Mouse (Mus musculus): ENCODE data around the gene Cxcr5. TPM values are rescaled to one million over a fixed set of nuclear protein-coding genes. Genes with fewer than 3 reads are reported as not detected.
"Not testable (repeated sequence)": the region's sequence is repeated elsewhere in the genome, so short reads cannot be mapped to it uniquely, and the experiment has no call there.

Gene Cxcr5
- polyA plus RNA-seq, 1 experiment: not detected

DNA sequence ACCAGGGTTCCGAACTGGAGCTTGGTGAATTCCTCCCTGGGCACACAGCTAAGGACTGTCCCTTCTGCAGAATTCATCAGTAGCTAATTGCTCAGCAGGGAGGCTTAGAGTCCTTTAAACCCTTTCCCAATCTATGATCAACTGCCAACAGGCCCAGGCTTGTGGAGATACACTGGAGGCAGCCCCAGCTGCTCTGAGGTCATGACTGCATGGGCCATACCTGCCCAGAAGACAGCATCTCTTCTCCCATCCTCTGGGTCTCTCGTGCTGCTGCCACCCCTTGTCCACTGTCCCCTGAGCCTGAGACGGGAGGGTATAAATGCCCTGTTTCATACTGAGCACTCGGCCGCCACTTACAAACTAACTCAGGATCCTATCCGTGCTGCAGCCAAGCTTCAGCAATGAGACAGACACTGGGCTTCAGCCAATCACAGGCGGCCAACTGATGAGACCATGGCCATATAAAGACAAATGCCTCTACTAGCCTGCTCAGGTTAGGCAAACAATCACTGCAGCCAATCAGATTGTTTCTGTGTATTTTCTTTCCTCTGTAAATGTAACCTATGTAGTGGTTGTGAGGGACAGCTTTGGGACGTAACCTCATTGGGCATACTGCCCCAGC is 25.1 kb upstream of the Cxcr5 start:
- Histone ChIP-seq H3K4me3 (ENCODE audit: low read depth, low read length) (peak overlapping the region; percentile 59), H3K9ac (ENCODE audit: low read depth, poor library complexity, severe bottlenecking) (peak overlapping the region; percentile 47), H3K4me1 (ENCODE audit: control insufficient read depth, insufficient read depth, low read length) (peaks cover 3% of the 10 kb centered on the region), H3K36me3 (ENCODE audit: control insufficient read depth, insufficient read depth, low read length, poor library complexity, severe bottlenecking) (no peaks in the 10 kb centered on the region), H3K9me3 (replicated peaks; ENCODE audit: control insufficient read depth, insufficient read depth, low read length, poor library complexity, severe bottlenecking) (peaks cover 4% of the 10 kb centered on the region; the same call in 1 of the 2 replicates), H3K27me3 (ENCODE audit: control insufficient read depth, insufficient read depth, low read length, poor library complexity, severe bottlenecking) (no peaks in the 10 kb centered on the region), H3K27ac (ENCODE audit: insufficient read depth, low read length) (peak overlapping the region; percentile 20)
- TF ChIP-seq CTCF (IDR thresholded peaks at IDR 0.05; ENCODE audit: low read depth, low read length) (no peak), POLR2A (IDR thresholded peaks at IDR 0.05; ENCODE audit: insufficient read depth, low read length) (no peak), EP300 (IDR thresholded peaks at IDR 0.05; ENCODE audit: insufficient read depth, low read depth, low read length) (no peak)

DNA sequence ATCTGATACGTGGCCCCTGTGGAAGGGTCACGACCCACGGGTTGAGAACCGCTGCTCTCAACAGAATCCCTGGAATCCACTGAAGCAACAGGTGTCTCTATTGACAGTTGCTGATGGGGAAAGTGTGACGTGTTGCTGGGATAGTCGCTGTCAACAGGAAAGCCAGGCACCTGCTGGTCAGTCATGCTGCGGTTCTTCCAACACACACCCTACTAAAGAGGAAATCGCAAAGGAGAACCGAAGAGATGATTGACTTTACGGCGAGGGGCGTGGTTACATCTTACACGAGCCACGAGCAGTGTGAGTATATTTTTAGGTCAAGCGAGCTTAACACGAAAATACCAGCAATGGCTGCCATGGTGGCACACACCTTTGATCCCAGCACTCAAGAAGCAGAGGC is 20.7 kb upstream of the Cxcr5 start:
- Histone ChIP-seq H3K27me3 (ENCODE audit: control insufficient read depth, insufficient read depth, low read length, poor library complexity, severe bottlenecking) (no peaks in the 10 kb centered on the region), H3K9me3 (replicated peaks; ENCODE audit: control insufficient read depth, insufficient read depth, low read length, poor library complexity, severe bottlenecking) (peaks cover 4% of the 10 kb centered on the region; the same call in 1 of the 2 replicates), H3K4me1 (ENCODE audit: control insufficient read depth, insufficient read depth, low read length) (no peaks in the 10 kb centered on the region), H3K9ac (ENCODE audit: low read depth, poor library complexity, severe bottlenecking) (no peak overlapping the region), H3K27ac (ENCODE audit: insufficient read depth, low read length) (no peak overlapping the region), H3K4me3 (ENCODE audit: low read depth, low read length) (no peak overlapping the region), H3K36me3 (ENCODE audit: control insufficient read depth, insufficient read depth, low read length, poor library complexity, severe bottlenecking) (no peaks in the 10 kb centered on the region)
- TF ChIP-seq POLR2A (IDR thresholded peaks at IDR 0.05; ENCODE audit: insufficient read depth, low read length): no peak

DNA sequence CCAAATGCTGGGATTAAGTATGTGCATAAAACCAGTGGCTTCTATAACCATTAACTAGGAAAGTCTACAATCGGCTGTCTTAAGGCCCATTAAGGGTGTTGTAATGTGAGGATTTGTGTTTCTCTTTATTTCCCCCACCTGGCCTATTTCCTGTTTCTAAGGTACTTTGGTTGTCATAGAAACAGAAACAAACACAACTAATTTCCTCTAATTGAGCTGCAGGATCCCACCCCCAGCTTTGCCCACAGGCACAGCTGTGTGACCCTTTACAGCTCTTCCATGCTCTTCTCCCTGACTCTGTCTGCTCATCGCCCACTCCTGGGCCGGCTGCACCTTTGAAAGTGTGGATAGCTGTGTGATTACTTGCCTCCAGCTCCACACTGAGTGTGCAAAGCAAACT is 19.7 kb upstream of the Cxcr5 start:
- H3K9me3 ChIP-seq (replicated peaks; ENCODE audit: control insufficient read depth, insufficient read depth, low read length, poor library complexity, severe bottlenecking): peaks cover 4% of the 10 kb centered on the region; the same call in 1 of the 2 replicates
- H3K27me3 ChIP-seq (ENCODE audit: control insufficient read depth, insufficient read depth, low read length, poor library complexity, severe bottlenecking): no peaks in the 10 kb centered on the region
- no peak for TF ChIP-seq POLR2A (IDR thresholded peaks at IDR 0.05; ENCODE audit: insufficient read depth, low read length)
- no peak for TF ChIP-seq EP300 (IDR thresholded peaks at IDR 0.05; ENCODE audit: insufficient read depth, low read depth, low read length)
- TF ChIP-seq CTCF (IDR thresholded peaks at IDR 0.05; ENCODE audit: low read depth, low read length): no peak
- H3K4me1 ChIP-seq (ENCODE audit: control insufficient read depth, insufficient read depth, low read length): no peaks in the 10 kb centered on the region
- no peaks in the 10 kb centered on the region for H3K36me3 ChIP-seq (ENCODE audit: control insufficient read depth, insufficient read depth, low read length, poor library complexity, severe bottlenecking)
- no peak overlapping the region for H3K4me3 ChIP-seq (ENCODE audit: low read depth, low read length)
- H3K9ac ChIP-seq (ENCODE audit: low read depth, poor library complexity, severe bottlenecking): no peak overlapping the region
- no peak overlapping the region for H3K27ac ChIP-seq (ENCODE audit: insufficient read depth, low read length)

DNA sequence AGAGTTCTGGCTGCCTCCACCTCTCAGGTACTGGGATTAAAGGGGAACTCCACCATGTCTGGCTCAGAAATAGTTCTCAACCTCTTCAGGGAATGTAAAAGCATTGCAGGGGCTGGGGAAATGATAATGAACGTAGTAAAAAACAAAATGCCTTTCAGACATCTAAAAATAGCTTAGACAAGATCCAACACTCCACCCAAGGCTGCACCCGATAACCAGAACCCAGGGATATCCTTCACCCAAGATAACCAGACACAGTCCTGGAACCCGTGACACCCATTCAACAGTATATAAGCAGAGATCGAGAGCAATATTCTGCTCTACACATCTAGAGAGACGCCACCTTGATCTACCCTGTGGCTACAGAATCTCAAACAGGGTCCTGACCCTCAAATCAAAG is 18.4 kb upstream of the Cxcr5 start:
- H3K4me1 ChIP-seq (ENCODE audit: control insufficient read depth, insufficient read depth, low read length): no peaks in the 10 kb centered on the region
- H3K36me3 ChIP-seq (ENCODE audit: control insufficient read depth, insufficient read depth, low read length, poor library complexity, severe bottlenecking): no peaks in the 10 kb centered on the region
- no peak overlapping the region for H3K9ac ChIP-seq (ENCODE audit: low read depth, poor library complexity, severe bottlenecking)
- no peak for TF ChIP-seq POLR2A (IDR thresholded peaks at IDR 0.05; ENCODE audit: insufficient read depth, low read length)
- no peak for TF ChIP-seq EP300 (IDR thresholded peaks at IDR 0.05; ENCODE audit: insufficient read depth, low read depth, low read length)
- TF ChIP-seq CTCF (IDR thresholded peaks at IDR 0.05; ENCODE audit: low read depth, low read length): no peak
- no peak overlapping the region for H3K27ac ChIP-seq (ENCODE audit: insufficient read depth, low read length)
- peaks cover 4% of the 10 kb centered on the region; the same call in 1 of the 2 replicates for H3K9me3 ChIP-seq (replicated peaks; ENCODE audit: control insufficient read depth, insufficient read depth, low read length, poor library complexity, severe bottlenecking)
- H3K27me3 ChIP-seq (ENCODE audit: control insufficient read depth, insufficient read depth, low read length, poor library complexity, severe bottlenecking): no peaks in the 10 kb centered on the region
- H3K4me3 ChIP-seq (ENCODE audit: low read depth, low read length): no peak overlapping the region

DNA sequence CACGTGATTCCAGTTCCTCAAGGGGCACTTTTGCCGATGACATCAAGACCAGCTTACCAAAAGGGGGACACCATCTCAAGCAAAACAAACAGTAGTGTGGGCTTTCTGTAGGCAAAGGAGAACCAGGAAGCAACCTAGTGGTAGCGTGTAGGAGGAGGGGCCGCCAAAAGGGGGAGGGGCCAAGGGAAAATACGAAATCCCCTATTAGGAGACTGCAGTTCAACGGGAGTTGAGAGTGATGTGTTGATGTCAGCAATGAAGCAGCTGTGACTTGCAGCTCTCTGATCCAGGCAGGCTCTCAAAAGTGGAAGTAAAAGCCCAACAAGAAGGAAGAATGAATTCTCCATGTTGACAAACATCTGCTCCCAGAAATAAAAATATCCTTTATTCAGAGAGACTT is 17.7 kb upstream of the Cxcr5 start:
- no peaks in the 10 kb centered on the region for H3K4me1 ChIP-seq (ENCODE audit: control insufficient read depth, insufficient read depth, low read length)
- no peak overlapping the region for H3K9ac ChIP-seq (ENCODE audit: low read depth, poor library complexity, severe bottlenecking)
- H3K9me3 ChIP-seq (replicated peaks; ENCODE audit: control insufficient read depth, insufficient read depth, low read length, poor library complexity, severe bottlenecking): peaks cover 4% of the 10 kb centered on the region; the same call in 1 of the 2 replicates
- H3K27ac ChIP-seq (ENCODE audit: insufficient read depth, low read length): no peak overlapping the region
- H3K36me3 ChIP-seq (ENCODE audit: control insufficient read depth, insufficient read depth, low read length, poor library complexity, severe bottlenecking): no peaks in the 10 kb centered on the region
- TF ChIP-seq POLR2A (IDR thresholded peaks at IDR 0.05; ENCODE audit: insufficient read depth, low read length): no peak
- no peak for TF ChIP-seq EP300 (IDR thresholded peaks at IDR 0.05; ENCODE audit: insufficient read depth, low read depth, low read length)
- TF ChIP-seq CTCF (IDR thresholded peaks at IDR 0.05; ENCODE audit: low read depth, low read length): no peak
- H3K27me3 ChIP-seq (ENCODE audit: control insufficient read depth, insufficient read depth, low read length, poor library complexity, severe bottlenecking): no peaks in the 10 kb centered on the region
- no peak overlapping the region for H3K4me3 ChIP-seq (ENCODE audit: low read depth, low read length)

DNA sequence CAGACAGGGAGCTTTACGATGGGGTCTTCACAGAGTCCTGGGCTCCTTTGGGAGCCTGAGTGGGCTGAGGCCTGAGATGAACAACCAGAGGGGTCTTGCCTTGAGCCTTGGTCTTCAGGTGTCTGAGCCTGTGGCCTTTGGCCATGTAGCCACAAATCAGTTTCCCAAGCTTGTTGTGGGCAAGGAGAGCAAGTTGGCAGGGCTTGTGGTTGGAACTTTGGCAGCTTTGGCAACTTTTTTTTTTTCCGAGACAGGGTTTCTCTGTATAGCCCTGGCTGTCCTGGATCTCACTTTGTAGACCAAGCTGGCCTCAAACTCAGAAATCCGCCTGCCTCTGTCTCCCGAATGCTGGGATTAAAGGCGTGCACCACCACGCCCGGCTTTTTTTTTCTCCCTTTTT is 14.4 kb upstream of the Cxcr5 start:
- H3K27ac ChIP-seq (ENCODE audit: insufficient read depth, low read length); H3K4me3 ChIP-seq (ENCODE audit: low read depth, low read length); H3K27me3 ChIP-seq (ENCODE audit: control insufficient read depth, insufficient read depth, low read length, poor library complexity, severe bottlenecking); H3K36me3 ChIP-seq (ENCODE audit: control insufficient read depth, insufficient read depth, low read length, poor library complexity, severe bottlenecking); H3K9me3 ChIP-seq (replicated peaks; ENCODE audit: control insufficient read depth, insufficient read depth, low read length, poor library complexity, severe bottlenecking); H3K9ac ChIP-seq (ENCODE audit: low read depth, poor library complexity, severe bottlenecking); H3K4me1 ChIP-seq (ENCODE audit: control insufficient read depth, insufficient read depth, low read length): not testable (repeated sequence)
